Mouse (Mus musculus) T-helper 2 cell (primary cell): Measurements from ENCODE around the gene Robo4.

ENCODE experiments used
- in situ Hi-C: fragments of 300-600 bp; cut with MboI, MseI; formaldehyde crosslinking; loops from one replicate; pipeline ENCODE4 v1.15.1; 2025; ENCODE audit warnings: high pct_unique_total_duplicates

Gene Robo4

DNA sequence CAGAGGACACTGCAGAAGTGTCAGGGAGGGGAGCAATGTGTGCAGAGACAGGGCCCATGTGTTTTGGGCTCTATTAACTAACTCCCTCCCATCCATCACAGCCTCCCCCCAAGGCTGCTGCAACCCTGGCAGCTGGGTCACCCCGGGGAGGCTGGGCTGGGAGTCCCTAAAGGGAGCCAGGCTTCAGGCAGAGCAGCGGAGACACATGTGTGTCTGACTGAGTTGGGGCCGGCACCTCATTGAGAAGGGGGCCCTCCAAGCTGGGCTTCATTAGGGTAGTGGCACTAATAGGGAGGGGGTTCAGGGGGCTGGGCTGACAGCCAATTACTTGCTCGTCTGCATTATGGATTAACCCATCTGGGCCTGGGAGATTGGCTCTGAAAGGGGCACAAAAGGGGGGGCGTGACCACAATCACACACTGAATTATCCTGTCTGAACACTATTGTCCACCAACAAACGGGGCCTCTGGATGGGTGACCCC, 52.4 kb downstream of the Robo4 start:
- in situ Hi-C loops: no loop called here

DNA sequence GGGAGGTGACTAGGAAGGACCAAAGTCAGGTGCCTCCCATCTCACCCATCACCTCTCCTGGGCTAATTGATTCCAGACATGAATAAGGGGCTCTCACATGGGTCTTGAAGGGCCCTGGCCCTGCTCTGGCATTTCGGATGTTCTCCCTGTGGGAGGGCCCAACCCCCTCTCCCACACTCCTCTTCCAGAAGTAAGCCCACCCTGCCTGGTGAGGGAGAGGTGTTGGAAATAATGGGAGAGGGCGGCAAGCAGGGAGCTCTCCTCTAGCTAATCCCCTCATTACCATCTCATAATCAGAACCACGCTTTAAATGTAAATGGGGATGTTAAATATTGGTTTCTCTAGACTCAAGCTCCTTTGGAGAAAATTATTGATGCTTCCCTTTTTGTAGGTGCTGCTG, 53.3 kb downstream of the Robo4 start:
- in situ Hi-C loops: no loop called here

DNA sequence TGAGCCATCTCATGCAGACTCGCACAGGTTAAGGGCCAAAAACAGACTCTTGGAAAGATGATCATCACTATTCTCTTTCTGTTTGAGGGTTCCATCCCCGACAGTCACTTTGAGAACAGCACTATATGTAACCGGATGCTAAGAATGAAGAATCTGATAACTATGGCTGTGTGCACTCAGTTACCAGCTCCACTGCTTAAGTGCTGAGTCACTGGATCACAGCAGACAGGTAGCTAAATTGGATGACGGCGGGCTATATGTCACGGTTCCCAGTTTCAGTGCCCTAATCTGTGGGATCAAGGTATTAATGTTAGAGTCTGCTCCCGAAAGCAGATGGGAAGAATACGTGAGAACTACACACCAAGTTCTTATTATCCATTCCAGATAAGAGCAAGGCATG, 54.2 kb downstream of the Robo4 start:
- in situ Hi-C loops: no loop called here

DNA sequence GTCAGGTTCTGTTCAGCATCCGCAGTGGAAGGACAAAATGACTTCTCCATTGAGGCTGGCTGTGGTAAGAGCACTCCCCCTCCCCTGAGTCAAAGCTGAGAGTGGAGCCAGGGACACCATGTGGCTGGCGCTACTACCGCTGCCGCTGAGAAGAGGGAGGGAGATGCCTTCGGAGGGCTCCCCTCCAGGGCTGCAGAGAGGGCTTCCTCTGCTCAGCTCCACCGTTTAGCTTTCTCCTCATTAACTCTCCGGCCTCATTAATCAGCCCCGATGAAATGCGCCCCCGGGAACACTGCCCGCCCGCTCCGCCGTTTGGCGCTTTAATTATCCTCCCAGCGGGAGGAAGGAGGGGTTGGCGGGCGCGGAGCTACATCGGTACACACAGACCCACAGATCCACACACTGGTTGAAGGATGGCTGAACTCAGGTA, 54.8 kb downstream of the Robo4 start:
- in situ Hi-C loops: no loop called here

DNA sequence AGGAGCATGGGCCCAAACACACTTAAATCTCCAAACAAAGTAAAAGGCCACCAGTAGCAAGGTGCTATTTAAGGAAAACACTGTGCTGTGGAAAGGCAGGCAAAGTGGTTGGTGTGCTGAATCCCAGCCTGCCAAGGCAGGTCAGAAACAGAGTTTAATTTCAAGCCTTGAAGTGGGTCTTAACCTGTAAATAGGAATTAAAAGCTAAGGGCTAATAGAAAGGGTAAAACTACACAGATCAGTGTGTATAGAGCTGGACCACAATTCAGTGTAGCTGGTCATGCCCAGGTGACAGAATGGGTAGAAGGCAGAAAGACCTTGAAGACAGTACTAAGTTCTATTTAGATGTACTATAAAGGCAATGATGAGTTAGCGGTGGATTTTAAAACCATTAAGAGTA, 55.5 kb downstream of the Robo4 start:
- in situ Hi-C loops: no loop called here

DNA sequence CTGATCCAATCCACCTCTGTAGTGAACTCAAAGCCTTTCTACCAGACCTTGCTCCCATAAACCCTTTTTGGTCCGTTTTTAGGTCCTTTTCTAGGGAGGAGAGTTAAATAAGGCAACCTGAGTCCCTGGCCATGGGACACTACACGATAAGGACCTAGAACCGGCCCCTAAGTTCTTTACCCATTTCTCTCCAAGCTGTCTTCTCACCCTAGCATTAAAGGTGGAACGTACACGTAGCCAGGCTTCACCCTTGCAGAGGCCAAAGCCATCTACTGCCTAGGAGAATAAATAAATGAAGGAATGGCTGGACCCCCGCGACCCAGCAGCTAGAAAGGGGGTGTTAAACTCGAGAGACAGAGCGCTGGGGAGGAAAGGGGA, 58.0 kb downstream of the Robo4 start:
- in situ Hi-C loops: loop anchor here (5.0 kb wide), 2 partner anchors 32 to 158 kb away; no protein-coding TSS in a partner anchor

DNA sequence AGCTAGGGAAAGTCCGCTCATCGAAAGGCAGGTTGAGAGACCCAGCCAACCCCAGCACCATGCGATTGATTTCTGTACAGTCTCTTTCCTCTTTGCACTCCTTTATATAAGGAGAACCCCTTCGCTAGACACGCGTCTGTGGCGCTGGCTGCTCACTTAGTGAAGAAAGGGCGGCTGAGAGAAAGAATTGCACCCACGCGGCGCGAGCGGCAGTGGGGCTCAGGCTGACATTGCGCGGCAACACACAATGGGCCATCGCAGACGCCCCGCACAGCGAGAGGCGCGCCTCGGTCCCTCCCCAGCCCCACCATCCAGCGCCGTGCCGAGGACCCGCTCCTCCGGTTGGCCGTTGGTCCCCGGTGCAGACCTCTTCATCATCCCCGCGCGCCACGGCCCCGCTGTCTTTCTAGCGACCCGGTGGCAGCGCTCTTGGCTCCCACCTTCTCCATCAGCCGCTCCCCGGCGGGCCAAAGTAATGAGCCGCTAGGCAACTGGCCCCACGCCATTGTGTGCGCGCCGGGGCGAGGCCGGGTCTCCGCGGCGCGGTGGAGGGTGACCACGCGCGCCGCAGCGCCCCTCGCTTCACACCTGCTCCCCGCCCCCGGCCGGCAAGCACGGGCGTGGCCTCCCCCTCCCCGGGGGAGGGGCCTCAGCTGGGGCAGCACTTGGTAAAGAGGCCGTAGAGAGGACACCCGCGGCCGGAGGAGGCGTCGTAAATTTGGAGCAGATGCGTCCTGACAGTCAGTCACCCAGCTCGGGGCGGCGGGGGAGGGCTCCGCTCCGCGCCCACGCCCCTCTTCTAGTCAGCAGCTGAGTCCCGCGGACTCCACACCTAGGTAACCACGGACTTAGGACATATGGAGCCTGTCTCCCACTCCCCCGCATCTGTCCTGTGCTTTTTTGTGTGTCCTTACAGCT, 58.6 kb downstream of the Robo4 start:
- in situ Hi-C loops: loop anchor here (5.0 kb wide), 2 partner anchors 33 to 157 kb away; no protein-coding TSS in a partner anchor

DNA sequence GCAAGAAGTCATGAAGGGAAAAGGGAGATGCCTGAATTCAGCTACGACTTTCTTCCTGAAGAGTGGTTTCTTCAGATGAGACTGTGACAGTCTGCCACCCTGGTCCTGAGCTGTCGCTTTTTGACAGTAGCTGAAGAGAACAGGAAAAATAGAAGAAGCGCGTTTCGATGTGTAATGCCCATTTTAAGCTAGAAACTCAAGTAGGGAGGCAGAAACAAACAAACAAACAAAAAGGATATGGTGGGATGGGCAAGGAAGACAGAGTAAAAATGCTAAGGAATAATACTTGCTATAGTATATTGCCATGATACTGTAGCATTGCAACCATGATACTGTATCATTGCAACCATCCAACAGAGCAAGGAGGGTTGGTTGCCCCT, 59.3 kb downstream of the Robo4 start:
- in situ Hi-C loops: loop anchor here (5.0 kb wide), 2 partner anchors 34 to 156 kb away; no protein-coding TSS in a partner anchor

DNA sequence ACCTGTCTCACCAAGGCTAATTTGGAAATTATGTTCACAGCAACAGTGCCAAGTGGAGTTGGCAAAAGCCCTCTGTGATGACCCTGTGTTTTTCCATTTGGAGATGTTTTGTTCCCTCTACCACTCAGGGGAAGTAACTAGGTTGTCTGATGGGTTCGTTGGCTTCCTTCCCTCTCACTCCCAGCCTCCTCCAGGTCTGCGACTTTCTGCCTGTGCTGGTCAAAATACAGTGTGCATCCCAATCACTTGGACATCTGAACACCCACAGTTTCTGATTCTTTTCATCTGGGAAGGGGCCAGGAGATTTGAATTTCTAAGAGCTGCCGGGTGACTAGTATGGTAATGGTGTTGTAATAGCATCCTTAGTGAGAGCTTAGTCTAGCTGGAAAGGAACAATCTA, 59.9 kb downstream of the Robo4 start:
- in situ Hi-C loops: loop anchor here (5.0 kb wide), 2 partner anchors 34 to 156 kb away; no protein-coding TSS in a partner anchor

DNA sequence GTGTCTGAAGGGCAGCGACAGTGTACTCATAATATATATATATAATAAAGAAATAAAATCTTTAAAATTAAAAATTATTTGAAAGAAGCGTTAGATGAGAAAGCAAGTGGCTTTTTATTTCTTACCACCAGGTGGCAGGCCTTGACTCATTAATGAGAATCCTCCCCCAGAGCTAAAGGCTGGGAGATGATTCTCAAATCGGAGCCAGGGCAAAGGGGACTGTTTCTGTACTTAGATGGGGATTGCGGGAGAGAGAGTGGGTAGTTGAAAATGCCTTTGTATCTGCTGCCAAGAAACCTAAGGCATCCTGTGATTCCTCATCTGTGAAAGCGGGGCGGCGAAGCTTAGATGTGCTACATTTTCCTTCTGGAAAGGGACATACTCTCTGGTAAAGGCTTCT, 61.1 kb downstream of the Robo4 start:
- in situ Hi-C loops: loop anchor here (5.0 kb wide), 2 partner anchors 35 to 155 kb away; no protein-coding TSS in a partner anchor
